Mouse (Mus musculus) lung, postnatal 0 days (tissue): ENCODE measurements around the gene Camta1.

ENCODE experiments used
- CTCF ChIP-seq: IDR thresholded peaks from 2 replicates; pipeline ENCODE4 v1.5.1; 2016; ENCODE audit warnings: antibody characterized with exemption, mild to moderate bottlenecking
- EP300 ChIP-seq: IDR thresholded peaks from 2 replicates; pipeline ENCODE4 v1.6.1; 2016; ENCODE audit warnings: antibody characterized with exemption, mild to moderate bottlenecking, control low read depth

GRCm38 (mm10) chr4:151519011-151519410, 342.7 kb downstream of the Camta1 start:
- TF ChIP-seq CTCF (no peak), EP300 (no peak)
